Mouse (Mus musculus) right cerebral cortex, postnatal 25 days (tissue): Measurements from ENCODE around the gene Rxfp4.

ENCODE experiments used
- DNase-seq: peaks from one replicate; pipeline ENCODE4 v3.0.0; 2022

The Rxfp4 gene

GRCm38 (mm10) chr3:88651669-88652618 is 998 bp downstream of the Rxfp4 start:
- DNase-seq: no peak

GRCm38 (mm10) chr3:88650713-88651504 is 2.0 kb downstream of the Rxfp4 start:
- no peak for DNase-seq

GRCm38 (mm10) chr3:88649967-88650366 is 3.0 kb downstream of the Rxfp4 start:
- no peak for DNase-seq

- DNase-seq: no peak
Observed at GRCm38 (mm10) chr3:88649186-88649585, 3.8 kb downstream of the Rxfp4 start.

GRCm38 (mm10) chr3:88648452-88649168 is 4.3 kb downstream of the Rxfp4 start:
- DNase-seq: peak; percentile 5

- DNase-seq: peak; percentile 5
Observed at GRCm38 (mm10) chr3:88647779-88648413, 5.0 kb downstream of the Rxfp4 start.

GRCm38 (mm10) chr3:88647076-88647475 is 5.9 kb downstream of the Rxfp4 start:
- no peak for DNase-seq

- no peak for DNase-seq
Observed at GRCm38 (mm10) chr3:88646426-88646995, 6.4 kb downstream of the Rxfp4 start.

GRCm38 (mm10) chr3:88645937-88646336 is 7.0 kb downstream of the Rxfp4 start:
- no peak for DNase-seq

GRCm38 (mm10) chr3:88643078-88643477 is 9.9 kb downstream of the Rxfp4 start:
- no peak for DNase-seq

- DNase-seq: peak; percentile 16
Observed at GRCm38 (mm10) chr3:88640676-88641075, 12.3 kb downstream of the Rxfp4 start.

- no peak for DNase-seq
Observed at GRCm38 (mm10) chr3:88639239-88639638, 13.7 kb downstream of the Rxfp4 start.

GRCm38 (mm10) chr3:88637134-88637533 is 15.8 kb downstream of the Rxfp4 start:
- no peak for DNase-seq

GRCm38 (mm10) chr3:88636555-88636986 is 16.4 kb downstream of the Rxfp4 start:
- no peak for DNase-seq

GRCm38 (mm10) chr3:88635506-88636275 is 17.3 kb downstream of the Rxfp4 start:
- no peak for DNase-seq

- DNase-seq: no peak
Observed at GRCm38 (mm10) chr3:88633056-88633455, 19.9 kb downstream of the Rxfp4 start.

- DNase-seq: no peak
Observed at GRCm38 (mm10) chr3:88631921-88632587, 20.9 kb downstream of the Rxfp4 start.

- DNase-seq: peak; percentile 67
Observed at GRCm38 (mm10) chr3:88630849-88631341, 22.0 kb downstream of the Rxfp4 start.

GRCm38 (mm10) chr3:88630018-88630417 is 22.9 kb downstream of the Rxfp4 start:
- DNase-seq: no peak

- peak; percentile 83 for DNase-seq
Observed at GRCm38 (mm10) chr3:88629244-88629643, 23.7 kb downstream of the Rxfp4 start.

GRCm38 (mm10) chr3:88628766-88629165 is 24.2 kb downstream of the Rxfp4 start:
- no peak for DNase-seq
